Mouse (Mus musculus): ENCODE data around the gene Cela2a. TPM values are rescaled to one million over a fixed set of nuclear protein-coding genes. Genes with fewer than 3 reads are reported as not detected.

The Cela2a gene
- polyA plus RNA-seq, 1 experiment, result not detected

- TF ChIP-seq POLR2A (IDR thresholded peaks at IDR 0.05; ENCODE audit: low read depth, low read length), result no peak
- TF ChIP-seq CTCF (IDR thresholded peaks at IDR 0.05; ENCODE audit: borderline replicate concordance, insufficient read depth, low read length), result no peak
- Histone ChIP-seq H3K27ac (ENCODE audit: insufficient read depth, low read length) (no peak overlapping the region), H3K4me3 (ENCODE audit: insufficient read depth, low read length) (no peak overlapping the region), H3K4me1 (ENCODE audit: control insufficient read depth, insufficient read depth, low read length) (0 out of 2 replicates have a peak, but pooled peaks cover 2% of the 10 kb centered on the region)
These were observed 4.4 kb upstream of the Cela2a start for GRCm38 (mm10) chr4:141830381-141830780.

DNA sequence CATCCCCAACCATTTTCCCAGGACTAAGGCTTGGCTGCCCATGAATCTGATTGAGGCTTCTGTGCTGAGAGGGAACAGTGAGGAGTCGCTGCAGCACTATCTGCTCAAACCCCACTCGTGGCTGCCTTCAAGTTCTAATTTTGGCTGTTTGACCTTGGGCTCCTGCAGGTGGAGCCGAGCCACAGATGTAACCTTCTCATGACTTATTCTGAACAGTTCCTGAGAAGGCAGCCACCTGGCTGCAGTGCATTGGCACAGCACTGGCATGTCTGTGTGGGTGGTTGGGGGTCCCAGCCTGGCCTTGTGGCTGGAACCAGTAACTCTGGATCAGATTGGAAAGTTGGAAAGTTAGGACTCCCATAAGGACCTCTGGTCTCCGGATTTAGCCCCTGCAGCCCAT lies 2.2 kb upstream of the Cela2a start:
- Histone ChIP-seq H3K27ac (ENCODE audit: insufficient read depth, low read length) (no peak overlapping the region), H3K4me3 (ENCODE audit: insufficient read depth, low read length) (no peak overlapping the region), H3K4me1 (ENCODE audit: control insufficient read depth, insufficient read depth, low read length) (no peaks in the 10 kb centered on the region)
- TF ChIP-seq CTCF (IDR thresholded peaks at IDR 0.05; ENCODE audit: borderline replicate concordance, insufficient read depth, low read length) (no peak), POLR2A (IDR thresholded peaks at IDR 0.05; ENCODE audit: low read depth, low read length) (no peak)

DNA sequence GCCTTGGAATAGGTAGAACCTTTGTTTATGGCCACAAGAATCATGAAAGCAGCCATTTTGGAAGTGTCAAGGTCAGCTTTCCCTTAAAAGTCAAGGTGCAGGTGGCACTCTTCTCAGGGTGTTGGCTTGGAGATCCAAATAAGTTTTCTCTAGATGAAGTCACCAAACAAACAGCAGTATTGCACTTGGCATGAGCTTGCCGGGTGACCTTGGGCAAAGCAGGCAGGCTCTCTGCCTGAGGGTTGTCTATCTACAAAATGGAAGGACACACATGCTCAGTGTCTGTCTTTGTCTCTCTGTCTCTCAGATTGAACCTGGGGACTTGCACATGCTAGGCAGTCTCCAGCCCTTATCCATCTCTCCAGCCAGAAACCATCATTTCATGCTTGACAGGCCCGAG lies 1.4 kb upstream of the Cela2a start:
- Histone ChIP-seq H3K4me1 (ENCODE audit: control insufficient read depth, insufficient read depth, low read length) (no peaks in the 10 kb centered on the region), H3K27ac (ENCODE audit: insufficient read depth, low read length) (no peak overlapping the region), H3K4me3 (ENCODE audit: insufficient read depth, low read length) (no peak overlapping the region)
- TF ChIP-seq POLR2A (IDR thresholded peaks at IDR 0.05; ENCODE audit: low read depth, low read length), result no peak

DNA sequence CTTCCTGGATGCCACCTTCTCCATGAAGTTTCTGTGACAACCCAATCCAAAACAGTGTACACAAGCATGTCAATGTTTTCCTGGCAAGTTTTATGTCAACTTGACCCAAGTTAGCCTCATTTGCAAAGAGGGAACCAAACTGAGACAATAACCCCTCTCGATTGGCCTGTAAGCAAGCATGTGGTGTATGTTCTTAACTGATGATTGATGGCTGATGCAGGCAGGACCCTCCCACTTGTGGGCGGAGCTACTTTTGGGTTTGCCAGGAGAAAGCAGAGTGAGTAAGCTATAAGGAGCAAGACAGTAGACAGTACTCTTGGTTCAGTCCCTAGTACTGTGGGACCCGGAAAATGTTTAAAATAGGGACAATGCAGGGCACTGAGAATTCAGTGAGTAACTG lies 3.0 kb downstream of the Cela2a start:
- H3K27ac ChIP-seq (ENCODE audit: insufficient read depth, low read length), result no peak overlapping the region
- no peak for TF ChIP-seq POLR2A (IDR thresholded peaks at IDR 0.05; ENCODE audit: low read depth, low read length)
- TF ChIP-seq CTCF (IDR thresholded peaks at IDR 0.05; ENCODE audit: borderline replicate concordance, insufficient read depth, low read length), result no peak
- no peak overlapping the region for H3K4me3 ChIP-seq (ENCODE audit: insufficient read depth, low read length)
- H3K4me1 ChIP-seq (ENCODE audit: control insufficient read depth, insufficient read depth, low read length), result no peaks in the 10 kb centered on the region

DNA sequence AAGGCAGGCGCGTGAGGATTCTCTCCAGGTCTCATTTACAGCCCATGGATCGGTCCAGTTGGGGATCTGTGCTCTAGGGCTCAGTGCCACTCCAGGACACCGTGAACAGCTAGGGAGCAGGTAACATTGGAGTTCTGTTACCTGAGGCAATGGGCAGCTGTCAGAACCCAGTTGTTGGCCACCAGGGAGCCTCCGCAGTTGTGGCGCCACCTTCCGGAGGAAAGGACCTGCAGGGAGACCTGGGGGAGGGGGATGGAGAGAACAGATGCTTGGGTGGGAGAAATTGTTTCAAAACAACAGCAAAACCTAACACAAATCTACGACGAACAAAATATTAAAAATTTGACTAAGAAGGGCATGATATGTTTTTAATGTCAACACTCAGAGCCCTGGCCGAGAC lies 3.9 kb downstream of the Cela2a start:
- no peak overlapping the region for H3K27ac ChIP-seq (ENCODE audit: insufficient read depth, low read length)
- H3K4me1 ChIP-seq (ENCODE audit: control insufficient read depth, insufficient read depth, low read length), result no peaks in the 10 kb centered on the region
- no peak overlapping the region for H3K4me3 ChIP-seq (ENCODE audit: insufficient read depth, low read length)
- TF ChIP-seq CTCF (IDR thresholded peaks at IDR 0.05; ENCODE audit: borderline replicate concordance, insufficient read depth, low read length) (no peak), POLR2A (IDR thresholded peaks at IDR 0.05; ENCODE audit: low read depth, low read length) (no peak)

GRCm38 (mm10) chr4:141821178-141821577 lies 4.8 kb downstream of the Cela2a start:
- no peaks in the 10 kb centered on the region for H3K4me1 ChIP-seq (ENCODE audit: control insufficient read depth, insufficient read depth, low read length)
- no peak overlapping the region for H3K27ac ChIP-seq (ENCODE audit: insufficient read depth, low read length)
- no peak overlapping the region for H3K4me3 ChIP-seq (ENCODE audit: insufficient read depth, low read length)
- TF ChIP-seq POLR2A (IDR thresholded peaks at IDR 0.05; ENCODE audit: low read depth, low read length) (no peak), CTCF (IDR thresholded peaks at IDR 0.05; ENCODE audit: borderline replicate concordance, insufficient read depth, low read length) (no peak)

DNA sequence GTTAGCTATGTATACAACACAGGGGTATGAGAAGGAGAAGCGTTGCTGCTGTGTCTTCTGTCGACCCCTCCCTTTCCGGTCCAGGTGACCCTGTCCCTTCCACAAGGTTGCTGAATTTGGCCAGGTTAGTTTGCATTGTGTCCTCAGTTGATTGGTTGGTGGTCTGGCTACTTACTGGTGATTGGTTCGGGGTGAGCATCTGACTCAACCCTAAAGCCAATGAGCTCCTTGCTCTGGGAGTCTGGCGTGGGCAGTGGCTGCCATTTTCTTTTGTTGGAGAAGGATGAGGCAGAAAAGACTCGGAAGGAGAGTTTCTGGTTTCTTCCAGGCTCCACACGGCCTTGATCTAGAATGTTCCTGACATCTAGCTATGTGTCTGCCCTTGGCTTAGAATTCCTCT lies 6.6 kb downstream of the Cela2a start:
- TF ChIP-seq CTCF (IDR thresholded peaks at IDR 0.05; ENCODE audit: borderline replicate concordance, insufficient read depth, low read length) (no peak), POLR2A (IDR thresholded peaks at IDR 0.05; ENCODE audit: low read depth, low read length) (no peak)
- H3K4me3 ChIP-seq (ENCODE audit: insufficient read depth, low read length), result no peak overlapping the region
- H3K27ac ChIP-seq (ENCODE audit: insufficient read depth, low read length), result no peak overlapping the region
- H3K4me1 ChIP-seq (ENCODE audit: control insufficient read depth, insufficient read depth, low read length), result no peaks in the 10 kb centered on the region

- TF ChIP-seq POLR2A (IDR thresholded peaks at IDR 0.05; ENCODE audit: low read depth, low read length) (no peak), CTCF (IDR thresholded peaks at IDR 0.05; ENCODE audit: borderline replicate concordance, insufficient read depth, low read length) (no peak)
- H3K4me1 ChIP-seq (ENCODE audit: control insufficient read depth, insufficient read depth, low read length), result no peaks in the 10 kb centered on the region
- no peak overlapping the region for H3K27ac ChIP-seq (ENCODE audit: insufficient read depth, low read length)
- H3K4me3 ChIP-seq (ENCODE audit: insufficient read depth, low read length), result no peak overlapping the region
These were observed 7.1 kb downstream of the Cela2a start for GRCm38 (mm10) chr4:141818861-141819260.

DNA sequence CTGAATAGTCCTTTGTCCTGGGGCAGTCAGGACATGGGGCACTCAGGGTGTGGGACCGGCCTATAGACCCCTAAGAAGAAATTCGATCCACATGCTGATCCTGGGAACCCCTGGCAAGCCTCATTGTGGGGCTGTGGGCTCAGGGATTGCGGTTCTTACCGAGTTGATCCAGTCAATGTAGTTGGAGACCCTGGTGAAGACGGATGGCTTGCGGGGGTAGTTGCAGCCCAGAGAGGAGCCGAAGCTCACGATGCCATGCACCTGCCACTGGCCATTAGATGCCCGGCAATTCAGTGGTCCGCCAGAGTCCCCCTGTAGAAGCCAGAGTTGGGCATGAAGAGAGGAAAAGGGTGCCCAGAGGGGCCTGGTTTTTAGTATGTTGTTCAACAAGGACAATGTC lies 8.3 kb downstream of the Cela2a start:
- Histone ChIP-seq H3K4me3 (ENCODE audit: insufficient read depth, low read length) (no peak overlapping the region), H3K4me1 (ENCODE audit: control insufficient read depth, insufficient read depth, low read length) (no peaks in the 10 kb centered on the region), H3K27ac (ENCODE audit: insufficient read depth, low read length) (no peak overlapping the region)
- TF ChIP-seq POLR2A (IDR thresholded peaks at IDR 0.05; ENCODE audit: low read depth, low read length) (no peak), CTCF (IDR thresholded peaks at IDR 0.05; ENCODE audit: borderline replicate concordance, insufficient read depth, low read length) (no peak)

- H3K4me3 ChIP-seq (ENCODE audit: insufficient read depth, low read length), result no peak overlapping the region
- H3K27ac ChIP-seq (ENCODE audit: insufficient read depth, low read length), result no peak overlapping the region
- TF ChIP-seq POLR2A (IDR thresholded peaks at IDR 0.05; ENCODE audit: low read depth, low read length) (no peak), CTCF (IDR thresholded peaks at IDR 0.05; ENCODE audit: borderline replicate concordance, insufficient read depth, low read length) (no peak)
- H3K4me1 ChIP-seq (ENCODE audit: control insufficient read depth, insufficient read depth, low read length), result no peaks in the 10 kb centered on the region
These were observed 8.9 kb downstream of the Cela2a start for GRCm38 (mm10) chr4:141816776-141817655.

All from embryonic fibroblast, embryonic 13.5 days (primary cell).